Mouse (Mus musculus) bone marrow, adult 2 months (tissue): ENCODE measurements around the gene Foxn2.

Experiments
- CTCF ChIP-seq: fragments of 200-500 bp; IDR thresholded peaks from 2 replicates; pipeline ENCODE4 v1.5.1; 2011; ENCODE audit warnings: low read length, control low read depth; ENCODE audit not compliant: control insufficient read depth, insufficient read depth
- POLR2A ChIP-seq: fragments of 200-500 bp; IDR thresholded peaks from 2 replicates; pipeline ENCODE4 v1.6.1; 2011; ENCODE audit warnings: low read depth, mild to moderate bottlenecking, control low read depth, low read length, borderline replicate concordance; ENCODE audit not compliant: control insufficient read depth

- TF ChIP-seq POLR2A = no peak
- no peak for TF ChIP-seq CTCF
These were observed 19.0 kb downstream of the Foxn2 start for GRCm38 (mm10) chr17:88459516-88459915.
